Mouse (Mus musculus): ENCODE data around the gene Gpr135.
"Not testable (repeated sequence)": the region's sequence is repeated elsewhere in the genome, so short reads cannot be mapped to it uniquely, and the experiment has no call there.

The Gpr135 gene

GRCm38 (mm10) chr12:72052571-72052970 lies 18.4 kb downstream of the Gpr135 start:
- DNase-seq (ENCODE audit: low read depth, low spot score), result no peak

GRCm38 (mm10) chr12:72050821-72051220 lies 20.1 kb downstream of the Gpr135 start:
- DNase-seq (ENCODE audit: low read depth, low spot score), result no peak

GRCm38 (mm10) chr12:72050156-72050555 lies 20.8 kb downstream of the Gpr135 start:
- DNase-seq (ENCODE audit: low read depth, low spot score), result not testable (repeated sequence)

GRCm38 (mm10) chr12:72047513-72047912 lies 23.4 kb downstream of the Gpr135 start:
- no peak for DNase-seq (ENCODE audit: low read depth, low spot score)

GRCm38 (mm10) chr12:72041238-72041637 lies 29.7 kb downstream of the Gpr135 start:
- no peak for DNase-seq (ENCODE audit: low read depth, low spot score)

- DNase-seq (ENCODE audit: low read depth, low spot score), result no peak
Observed at GRCm38 (mm10) chr12:72039501-72039900, 31.4 kb downstream of the Gpr135 start.

- DNase-seq (ENCODE audit: low read depth, low spot score), result no peak
Observed at GRCm38 (mm10) chr12:72038866-72039265, 32.1 kb downstream of the Gpr135 start.

- DNase-seq (ENCODE audit: low read depth, low spot score), result no peak
Observed at GRCm38 (mm10) chr12:72037049-72037448, 33.9 kb downstream of the Gpr135 start.

- DNase-seq (ENCODE audit: low read depth, low spot score), result no peak
Observed at GRCm38 (mm10) chr12:72036097-72036661, 34.7 kb downstream of the Gpr135 start.

GRCm38 (mm10) chr12:72031794-72032193 lies 39.1 kb downstream of the Gpr135 start:
- no peak for DNase-seq (ENCODE audit: low read depth, low spot score)

- no peak for DNase-seq (ENCODE audit: low read depth, low spot score)
Observed at GRCm38 (mm10) chr12:72031171-72031570, 39.8 kb downstream of the Gpr135 start.

- DNase-seq (ENCODE audit: low read depth, low spot score), result no peak
Observed at GRCm38 (mm10) chr12:72025275-72025795, 45.6 kb downstream of the Gpr135 start.

- peak; percentile 25 for DNase-seq (ENCODE audit: low read depth, low spot score)
Observed at GRCm38 (mm10) chr12:72023572-72023971, 47.4 kb downstream of the Gpr135 start.

- no peak for DNase-seq (ENCODE audit: low read depth, low spot score)
Observed at GRCm38 (mm10) chr12:72022790-72023189, 48.1 kb downstream of the Gpr135 start.

GRCm38 (mm10) chr12:72021543-72021942 lies 49.4 kb downstream of the Gpr135 start:
- no peak for DNase-seq (ENCODE audit: low read depth, low spot score)

GRCm38 (mm10) chr12:72020285-72020684 lies 50.6 kb downstream of the Gpr135 start:
- no peak for DNase-seq (ENCODE audit: low read depth, low spot score)
